Mouse (Mus musculus) kidney, adult 2 months (tissue): ENCODE results near the gene Nrarp. TPM values are rescaled to one million over a fixed set of nuclear protein-coding genes. Genes with fewer than 3 reads are reported as not detected.

Experiments used
- DNase-seq: peaks from one replicate; pipeline ENCODE4 v3.0.0; 2021
- H3K27ac ChIP-seq: fragments of 200-500 bp; 2 replicates; pipeline ENCODE4 v1.5.1; 2012; ENCODE audit warnings: low read depth, low read length, control low read depth, inconsistent platforms; ENCODE audit not compliant: insufficient read depth
- H3K27me3 ChIP-seq: fragments of 200-500 bp; replicated peaks from 2 replicates; pipeline ENCODE4 v1.6.1; 2012; ENCODE audit warnings: mild to moderate bottlenecking, moderate library complexity, low read length, inconsistent platforms; ENCODE audit not compliant: control insufficient read depth, insufficient read depth
- H3K36me3 ChIP-seq: fragments of 200-500 bp; 2 replicates; pipeline ENCODE4 v1.6.1; 2012; ENCODE audit warnings: mild to moderate bottlenecking, moderate library complexity, low read length, inconsistent platforms; ENCODE audit not compliant: control insufficient read depth, insufficient read depth
- H3K4me1 ChIP-seq: fragments of 200-500 bp; 2 replicates; pipeline ENCODE4 v1.6.1; 2011; ENCODE audit warnings: low read length; ENCODE audit not compliant: control insufficient read depth, insufficient read depth
- H3K4me3 ChIP-seq: fragments of 200-500 bp; 2 replicates; pipeline ENCODE4 v1.5.1; 2011; ENCODE audit warnings: mild to moderate bottlenecking, low read depth, low read length, control low read depth; ENCODE audit not compliant: insufficient read depth
- CTCF ChIP-seq: fragments of 200-500 bp; conservative IDR thresholded peaks from 2 replicates; pipeline ENCODE4 v1.5.1; 2011; ENCODE audit warnings: low read depth, mild to moderate bottlenecking, control low read depth, low read length, moderate library complexity, mixed read lengths; ENCODE audit not compliant: insufficient read depth, insufficient read length
- POLR2A ChIP-seq: fragments of 200-500 bp; IDR thresholded peaks from one replicate; pipeline ENCODE4 v1.6.1; 2011; ENCODE audit warnings: low read depth, low read length, control low read depth
- WGBS: fragments of 180-500 bp; shearing (Covaris S2); methylation state at CpG from one replicate; pipeline ENCODE4 v1.1.7; 2018; 5-methylcytosine and 5-hydroxymethylcytosine counted together
- polyA plus RNA-seq: library from polyadenylated mRNA; depleted of rRNA; stranded (reverse); fragments of >200 nt; gene quantifications from 2 replicates; pipeline ENCODE4 v1.2.3, GENCODE M21; 2012; rRNA removed

Nrarp gene
- polyA plus RNA-seq, 1 experiment: 5.7 TPM

DNA sequence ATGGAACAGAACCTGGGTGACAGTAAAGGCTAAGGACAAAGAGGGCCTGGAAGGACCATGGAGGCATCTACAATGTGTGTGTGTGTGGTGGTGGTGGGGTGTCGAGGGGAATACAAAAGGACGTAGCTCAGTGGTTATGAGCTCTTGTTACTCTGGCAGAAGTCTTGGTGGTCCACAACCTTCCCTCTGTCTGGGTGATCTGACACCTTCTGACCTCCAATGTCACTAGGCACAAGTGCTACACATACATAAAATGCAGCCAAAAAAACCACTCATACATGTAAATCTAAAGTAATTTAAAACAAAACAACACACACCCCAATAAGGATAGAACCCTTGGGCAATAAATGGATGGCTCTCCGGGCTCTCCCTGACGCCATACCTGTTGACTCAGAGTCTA is 46.8 kb downstream of the Nrarp start:
- no peaks in the 10 kb centered on the region for H3K27me3 ChIP-seq
- no peak overlapping the region for H3K4me3 ChIP-seq
- DNase-seq: no peak
- 86% methylated on average over 4 of the region's 4 CpGs for WGBS
- no peak for TF ChIP-seq CTCF
- no peak for TF ChIP-seq POLR2A
- no peaks in the 10 kb centered on the region for H3K36me3 ChIP-seq
- H3K27ac ChIP-seq: no peak overlapping the region
- no peaks in the 10 kb centered on the region; the same call in 1 of the 2 replicates for H3K4me1 ChIP-seq

- under 1% methylated on average over 7 of the region's 7 CpGs for WGBS
- peak; percentile 96 for DNase-seq
- peak overlapping the region; percentile 4 for H3K4me3 ChIP-seq
- H3K4me1 ChIP-seq: no peaks in the 10 kb centered on the region; the same call in 1 of the 2 replicates
- H3K36me3 ChIP-seq: no peaks in the 10 kb centered on the region
- H3K27ac ChIP-seq: peak overlapping the region; percentile 32
- H3K27me3 ChIP-seq: no peaks in the 10 kb centered on the region
- TF ChIP-seq CTCF (peak; percentile 93), POLR2A (peak; percentile 10)
Measured at GRCm38 (mm10) chr2:25228431-25228889, 47.9 kb downstream of the Nrarp start.

- Histone ChIP-seq H3K27me3 (no peaks in the 10 kb centered on the region), H3K27ac (no peak overlapping the region), H3K4me1 (no peaks in the 10 kb centered on the region; the same call in 1 of the 2 replicates), H3K36me3 (no peaks in the 10 kb centered on the region), H3K4me3 (no peak overlapping the region)
- no peak for TF ChIP-seq CTCF
- no peak for TF ChIP-seq POLR2A
- 74% methylated on average over 6 of the region's 6 CpGs for WGBS
- DNase-seq: no peak
Measured at GRCm38 (mm10) chr2:25228995-25229530, 48.5 kb downstream of the Nrarp start.

DNA sequence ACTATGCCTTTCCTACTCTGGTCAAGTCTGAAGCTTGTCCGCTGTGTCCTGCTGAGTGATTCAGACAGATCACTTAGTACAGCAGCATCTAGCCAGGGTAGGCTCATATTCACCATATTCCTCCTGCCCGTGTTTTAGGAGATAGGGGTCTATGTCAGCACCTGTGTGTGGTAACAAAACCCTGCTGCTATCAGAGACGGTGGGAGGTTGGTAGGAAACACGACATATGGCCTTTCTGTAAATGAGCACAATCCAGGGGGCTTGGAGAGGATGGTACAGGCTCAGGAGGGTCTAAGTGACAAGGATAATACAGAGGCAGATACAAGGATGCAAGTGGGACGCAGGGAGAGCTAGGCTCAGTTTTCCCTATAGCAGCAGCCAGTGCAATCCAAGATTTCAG is 49.0 kb downstream of the Nrarp start:
- TF ChIP-seq CTCF: no peak
- no peak for TF ChIP-seq POLR2A
- no peaks in the 10 kb centered on the region; the same call in 1 of the 2 replicates for H3K4me1 ChIP-seq
- no peaks in the 10 kb centered on the region for H3K36me3 ChIP-seq
- no peak overlapping the region for H3K27ac ChIP-seq
- H3K27me3 ChIP-seq: no peaks in the 10 kb centered on the region
- 92% methylated on average over 5 of the region's 5 CpGs for WGBS
- DNase-seq: no peak
- H3K4me3 ChIP-seq: no peak overlapping the region

DNA sequence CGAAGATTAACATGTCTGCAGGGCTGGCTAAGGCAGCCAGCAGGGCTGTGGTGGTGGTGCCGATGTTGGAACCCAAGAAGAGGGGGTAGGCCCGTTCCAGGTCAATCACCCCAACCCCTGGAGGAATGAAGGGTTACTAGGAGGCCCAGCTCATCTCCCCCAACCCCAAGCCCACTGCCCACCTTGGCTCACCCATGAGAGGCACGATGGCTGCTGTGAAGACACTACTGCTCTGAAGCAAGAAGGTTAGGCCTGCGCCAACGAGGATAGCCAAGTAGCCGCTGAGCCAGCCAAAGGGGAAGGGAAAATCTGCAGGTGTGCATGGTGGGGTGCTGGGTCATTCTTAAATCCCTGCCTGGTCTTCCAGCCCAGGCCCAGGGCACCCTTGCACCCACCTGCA is 50.0 kb downstream of the Nrarp start:
- Histone ChIP-seq H3K4me3 (no peak overlapping the region), H3K36me3 (no peaks in the 10 kb centered on the region), H3K4me1 (peaks cover 2% of the 10 kb centered on the region; the same call in 1 of the 2 replicates), H3K27ac (no peak overlapping the region), H3K27me3 (no peaks in the 10 kb centered on the region)
- TF ChIP-seq POLR2A (no peak), CTCF (no peak)
- no peak for DNase-seq
- WGBS: 78% methylated on average over 7 of the region's 7 CpGs

DNA sequence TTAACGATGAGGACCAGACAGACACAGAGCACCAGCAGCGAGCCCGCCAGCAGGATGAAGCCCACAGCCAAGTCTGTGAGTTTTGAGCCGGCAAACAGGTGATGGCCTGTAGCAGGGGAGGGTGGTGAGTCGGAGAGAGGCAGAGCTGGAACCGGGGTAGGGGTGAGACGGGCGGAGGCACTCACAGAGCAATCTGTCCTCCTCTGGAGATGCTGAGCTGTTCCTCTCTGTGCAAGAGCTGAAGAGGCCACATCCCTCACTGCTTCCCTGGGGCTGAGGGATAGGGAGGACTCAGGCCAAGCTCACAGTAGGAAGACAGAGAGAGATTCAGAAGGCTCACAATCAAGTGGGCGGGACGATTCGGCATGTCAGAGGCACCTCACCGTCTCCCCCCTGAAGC is 50.5 kb downstream of the Nrarp start:
- H3K4me3 ChIP-seq: no peak overlapping the region
- H3K36me3 ChIP-seq: no peaks in the 10 kb centered on the region
- H3K27me3 ChIP-seq: no peaks in the 10 kb centered on the region
- no peak for DNase-seq
- WGBS: 70% methylated on average over 12 of the region's 12 CpGs
- no peak for TF ChIP-seq CTCF
- TF ChIP-seq POLR2A: no peak
- H3K4me1 ChIP-seq: peaks cover 7% of the 10 kb centered on the region
- no peak overlapping the region for H3K27ac ChIP-seq

Other genes starting within 250 kb of the Nrarp start
- 85.7 and 107 TPM in 2 replicates for gene Arrdc1, start 245.5 kb upstream of the Nrarp start, polyA plus RNA-seq
- 5.1 and 6.3 TPM in 2 replicates for gene Zmynd19, start 231.0 kb upstream of the Nrarp start, polyA plus RNA-seq
- gene Dph7, start 218.4 kb upstream of the Nrarp start, polyA plus RNA-seq: 13.0 and 14.1 TPM in 2 replicates
- 55.8 and 66.0 TPM in 2 replicates for gene Mrpl41, start 205.7 kb upstream of the Nrarp start, polyA plus RNA-seq
- gene Pnpla7, start 204.7 kb upstream of the Nrarp start, polyA plus RNA-seq: 22.4 and 24.1 TPM in 2 replicates
- gene Nsmf, start 126.4 kb upstream of the Nrarp start, polyA plus RNA-seq: 77.8 and 110 TPM in 2 replicates
- 23.7 and 29.2 TPM in 2 replicates for gene Entpd8, start 100.5 kb upstream of the Nrarp start, polyA plus RNA-seq
- gene Noxa1, start 85.6 kb upstream of the Nrarp start, polyA plus RNA-seq: not detected in 2 replicates
- gene Tor4a, start 16.1 kb downstream of the Nrarp start, polyA plus RNA-seq: 21.8 and 26.9 TPM in 2 replicates
- gene Nelfb, start 30.7 kb downstream of the Nrarp start, polyA plus RNA-seq: 62.6 and 70.5 TPM in 2 replicates
- 0.42 and 0.68 TPM in 2 replicates for gene Stpg3, start 33.9 kb downstream of the Nrarp start, polyA plus RNA-seq
- 0.55 and 0.58 TPM in 2 replicates for gene Fam166a, start 38.0 kb downstream of the Nrarp start, polyA plus RNA-seq
- gene Tubb4b, start 43.9 kb downstream of the Nrarp start, polyA plus RNA-seq: 313 and 314 TPM in 2 replicates
- 240 and 299 TPM in 2 replicates for gene Slc34a3, start 53.6 kb downstream of the Nrarp start, polyA plus RNA-seq
- gene Rnf224, start 56.0 kb downstream of the Nrarp start, polyA plus RNA-seq: 0.06 and 0.12 TPM in 2 replicates
- gene Rnf208, start 61.5 kb downstream of the Nrarp start, polyA plus RNA-seq: 49.1 and 57.9 TPM in 2 replicates
- gene Cysrt1, start 61.7 kb downstream of the Nrarp start, polyA plus RNA-seq: 0.66 and 1.2 TPM in 2 replicates
- 13.0 and 15.2 TPM in 2 replicates for gene AL732309.1, start 66.1 kb downstream of the Nrarp start, polyA plus RNA-seq
- 48.9 and 50.7 TPM in 2 replicates for gene Tmem203, start 74.7 kb downstream of the Nrarp start, polyA plus RNA-seq
- 81.0 and 85.4 TPM in 2 replicates for gene Tprn, start 81.9 kb downstream of the Nrarp start, polyA plus RNA-seq
- 46.2 and 48.8 TPM in 2 replicates for gene Ssna1, start 91.7 kb downstream of the Nrarp start, polyA plus RNA-seq
- gene Anapc2, start 91.7 kb downstream of the Nrarp start, polyA plus RNA-seq: 82.6 and 92.3 TPM in 2 replicates
- gene Tmem210, start 107.4 kb downstream of the Nrarp start, polyA plus RNA-seq: not detected in 2 replicates
- gene Lrrc26, start 109.2 kb downstream of the Nrarp start, polyA plus RNA-seq: 2.7 and 3.0 TPM in 2 replicates
- gene Grin1, start 138.4 kb downstream of the Nrarp start, polyA plus RNA-seq: 0.34 and 0.41 TPM in 2 replicates
- 16.6 and 19.6 TPM in 2 replicates for gene Man1b1, start 151.6 kb downstream of the Nrarp start, polyA plus RNA-seq
- gene Dpp7, start 175.6 kb downstream of the Nrarp start, polyA plus RNA-seq: 167 and 171 TPM in 2 replicates
- 125 and 133 TPM in 2 replicates for gene Uap1l1, start 184.9 kb downstream of the Nrarp start, polyA plus RNA-seq
- 0.20 and 0.34 TPM in 2 replicates for gene Sapcd2, start 191.6 kb downstream of the Nrarp start, polyA plus RNA-seq
- gene Entpd2, start 215.1 kb downstream of the Nrarp start, polyA plus RNA-seq: 18.8 and 23.8 TPM in 2 replicates
- 73.7 and 99.5 TPM in 2 replicates for gene Npdc1, start 218.6 kb downstream of the Nrarp start, polyA plus RNA-seq
- 0.19 and 0.80 TPM in 2 replicates for gene Fut7, start 242.5 kb downstream of the Nrarp start, polyA plus RNA-seq
- 51.0 and 64.0 TPM in 2 replicates for gene Abca2, start 247.9 kb downstream of the Nrarp start, polyA plus RNA-seq